In genomic region chr5:150592904-150593755, GRCm38 (mm10) we compare ENCODE assay signal across 8 mouse cellular contexts. TPM values are rescaled to one million over a fixed set of nuclear protein-coding genes. Genes with fewer than 3 reads are reported as not detected.
DNase-seq lines count a peak whose midpoint lies in the region; ATAC-seq and TF ChIP-seq lines count a peak whose summit lies in the region.

No protein-coding gene starts in this region.

- H3K9me3 ChIP-seq in ES-E14 (ENCODE audit: control insufficient read depth, insufficient read depth, low read depth, low read length), result no peaks in the 10 kb centered on the region
- H3K9me3 ChIP-seq in lung, embryonic 15.5 days, result no peaks in the 10 kb centered on the region
- H3K9me3 ChIP-seq in neural tube, embryonic 15.5 days (replicated peaks), result no peaks in the 10 kb centered on the region

- H3K27ac ChIP-seq in ES-E14 (ENCODE audit: insufficient read depth, low read depth, low read length, poor library complexity, severe bottlenecking), result no peak overlapping the region
- no peak overlapping the region; the same call in 1 of the 2 replicates for H3K27ac ChIP-seq in lung, embryonic 15.5 days
- H3K27ac ChIP-seq in neural tube, embryonic 15.5 days (replicated peaks), result peak overlapping the region; percentile 62

- in situ Hi-C loops in ES-E14 (cut with MboI; ENCODE audit: low sequenced_read_pairs in 2 of 2, unreplicated experiment in 2 of 2), result no loop called here

- no peaks in the 10 kb centered on the region; the same call in 1 of the 2 replicates for H3K36me3 ChIP-seq in ES-E14 (ENCODE audit: control insufficient read depth, insufficient read depth, low read length, poor library complexity, severe bottlenecking)
- H3K36me3 ChIP-seq in lung, embryonic 15.5 days, result no peaks in the 10 kb centered on the region
- H3K36me3 ChIP-seq in neural tube, embryonic 15.5 days, result peaks cover 6% of the 10 kb centered on the region; the same call in 1 of the 2 replicates

- peaks cover 21% of the 10 kb centered on the region; the same call in 1 of the 2 replicates for H3K27me3 ChIP-seq in lung, embryonic 15.5 days
- peaks cover 31% of the 10 kb centered on the region; the same call in 1 of the 2 replicates for H3K27me3 ChIP-seq in neural tube, embryonic 15.5 days (replicated peaks)

- H3K4me3 ChIP-seq in ES-E14 (ENCODE audit: insufficient read depth in 1 of 2, low read depth in 1 of 2, low read length in 2 of 2, poor library complexity in 1 of 2, severe bottlenecking in 1 of 2), result peak overlapping the region; percentile 90 to 94
- peak overlapping the region; percentile 91 for H3K4me3 ChIP-seq in lung, embryonic 15.5 days
- H3K4me3 ChIP-seq in neural tube, embryonic 15.5 days (replicated peaks), result peak overlapping the region; percentile 86

- peak; percentile 66 for DNase-seq in B cell, adult 2 months
- DNase-seq in ES-E14 (ENCODE audit: low read depth, low spot score) (peak; percentile 16), MN1 (ENCODE audit: low spot score) (no peak)
- DNase-seq in cerebellum, postnatal 14 days, result peak; percentile 59 to 68
- DNase-seq in kidney, postnatal 4 days, result peak; percentile 30 to 53

- peak overlapping the region; percentile 81 for H3K9ac ChIP-seq in ES-E14 (ENCODE audit: insufficient read depth, low read depth, low read length, poor library complexity, severe bottlenecking)
- peak overlapping the region; percentile 69 for H3K9ac ChIP-seq in lung, embryonic 15.5 days
- H3K9ac ChIP-seq in neural tube, embryonic 15.5 days (replicated peaks), result peak overlapping the region; percentile 81

- peak overlapping the region; percentile 98 for H3K4me2 ChIP-seq in lung, embryonic 15.5 days
- H3K4me2 ChIP-seq in neural tube, embryonic 15.5 days, result peak overlapping the region; percentile 99

- peaks cover 0 to 3% of the 10 kb centered on the region in 2 experiments; a peak in 1 of 4 replicates for H3K4me1 ChIP-seq in ES-E14 (ENCODE audit: control insufficient read depth in 2 of 2, insufficient read depth in 2 of 2, low read length in 2 of 2, poor library complexity in 1 of 2)
- peaks cover 10% of the 10 kb centered on the region for H3K4me1 ChIP-seq in lung, embryonic 15.5 days
- peaks cover 17% of the 10 kb centered on the region for H3K4me1 ChIP-seq in neural tube, embryonic 15.5 days

- WGBS in lung, embryonic 15.5 days, result 10% methylated on average over 39 of the region's 40 CpGs
- 8% methylated on average over 40 of the region's 40 CpGs for WGBS in neural tube, embryonic 15.5 days

- peak; percentile 26 for ATAC-seq in granulocyte monocyte progenitor cell, adult 5-6 weeks (replicated peaks; ENCODE audit: poor library complexity, severe bottlenecking)
- ATAC-seq in lung, embryonic 15.5 days (ENCODE audit: borderline replicate concordance, extremely low read depth, low FRiP score, low TSS enrichment), result peak; percentile 28; the same call in 1 of the 2 replicates
- ATAC-seq in neural tube, embryonic 15.5 days (ENCODE audit: low FRiP score), result peak; percentile 50

TF ChIP-seq in ES-E14, 5 proteins besides CTCF, POLR2A, EP300 and RAD21:
- TF ChIP-seq ZC3H11A (IDR thresholded peaks at IDR 0.05; ENCODE audit: borderline replicate concordance, low read depth, low read length), result no peak
- TF ChIP-seq HCFC1 (IDR thresholded peaks at IDR 0.05; ENCODE audit: borderline replicate concordance, insufficient read depth, low read length), result no peak
- TF ChIP-seq MAFK (IDR thresholded peaks at IDR 0.05; ENCODE audit: insufficient read depth, low read depth, low read length), result no peak
- TF ChIP-seq ZNF384 (IDR thresholded peaks at IDR 0.05; ENCODE audit: low read depth, low read length), result no peak
- no peak for TF ChIP-seq CHD2 (IDR thresholded peaks at IDR 0.05; ENCODE audit: low read depth, low read length)
TF ChIP-seq in ES-E14: peak in this region for 0.

RNA-seq across cellular contexts. Expression of gene N4bp2l1, which starts 3.9 kb away (rescaled TPM):
- total RNA-seq in ES-E14 (2012; rRNA removed), result 0.74 and 0.80 TPM in 2 replicates
- 28.9 and 31.4 TPM in 2 replicates for total RNA-seq in granulocyte monocyte progenitor cell, adult 5-6 weeks (2014; fragmentation: Nextera tagmentation)
- 28.8 and 29.7 TPM in 2 replicates for total RNA-seq in granulocyte monocyte progenitor cell, adult 5-6 weeks (2017)
- polyA plus RNA-seq in lung, embryonic 15.5 days (2015; fragmentation: Nextera tagmentation; extraction: Ambion mirVana), result 4.7 and 5.8 TPM in 2 replicates
- 16.6 and 21.4 TPM in 2 replicates for polyA plus RNA-seq in neural tube, embryonic 15.5 days (2015; fragmentation: Nextera tagmentation; extraction: Ambion mirVana)

Comparison
In these comparisons a context has a peak if more than half of its experiments do, and no peak if none do; other contexts are left out.
1. RNA of gene N4bp2l1, which starts 3.9 kb away (total RNA-seq): 28.8 to 31.4 TPM in granulocyte monocyte progenitor cell, adult 5-6 weeks; 0.74 to 0.80 TPM in ES-E14; every median in the first group is over 10 times any median in the second.
2. Peak in every context shown above with its lines, with median percentiles within 50 percentile points of each other: H3K4me3 ChIP-seq, H3K9ac ChIP-seq and ATAC-seq.